Mouse (Mus musculus): ENCODE data around the gene Tectb. TPM values are rescaled to one million over a fixed set of nuclear protein-coding genes. Genes with fewer than 3 reads are reported as not detected.
"Not testable (repeated sequence)": the region's sequence is repeated elsewhere in the genome, so short reads cannot be mapped to it uniquely, and the experiment has no call there.

The Tectb gene
- total and polyA plus RNA-seq, 2 experiments from 2014 or later: 0.10 TPM

GRCm38 (mm10) chr19:55149646-55150045, 30.9 kb upstream of the Tectb start:
- H3K4me3 ChIP-seq (ENCODE audit: low read length): no peak overlapping the region
- H3K9me3 ChIP-seq (ENCODE audit: low read length): no peaks in the 10 kb centered on the region
- H3K4me1 ChIP-seq (ENCODE audit: insufficient read depth, low read length): no peaks in the 10 kb centered on the region
- ATAC-seq: no peak
- 61% methylated on average over 6 of the region's 6 CpGs for WGBS
- no peak overlapping the region for H3K4me2 ChIP-seq (ENCODE audit: low read depth, low read length)
- no peaks in the 10 kb centered on the region for H3K27me3 ChIP-seq (ENCODE audit: insufficient read depth, low read length)
- no peak overlapping the region for H3K27ac ChIP-seq
- no peak for DNase-seq (ENCODE audit: low spot score)
- TF ChIP-seq CTCF (IDR thresholded peaks at IDR 0.05; ENCODE audit: low read depth): no peak
- no peaks in the 10 kb centered on the region for H3K36me3 ChIP-seq (ENCODE audit: insufficient read depth, low read length)
- no peak overlapping the region for H3K9ac ChIP-seq (replicated peaks; ENCODE audit: low read length)

GRCm38 (mm10) chr19:55152274-55152673, 28.3 kb upstream of the Tectb start:
- H3K9ac ChIP-seq (replicated peaks; ENCODE audit: low read length); H3K27me3 ChIP-seq (ENCODE audit: insufficient read depth, low read length); H3K36me3 ChIP-seq (ENCODE audit: insufficient read depth, low read length); DNase-seq (ENCODE audit: low spot score); H3K27ac ChIP-seq; H3K4me2 ChIP-seq (ENCODE audit: low read depth, low read length); H3K9me3 ChIP-seq (ENCODE audit: low read length); H3K4me1 ChIP-seq (ENCODE audit: insufficient read depth, low read length); H3K4me3 ChIP-seq (ENCODE audit: low read length); ATAC-seq: not testable (repeated sequence)
- 75% methylated on average over 5 of the region's 6 CpGs for WGBS

DNA sequence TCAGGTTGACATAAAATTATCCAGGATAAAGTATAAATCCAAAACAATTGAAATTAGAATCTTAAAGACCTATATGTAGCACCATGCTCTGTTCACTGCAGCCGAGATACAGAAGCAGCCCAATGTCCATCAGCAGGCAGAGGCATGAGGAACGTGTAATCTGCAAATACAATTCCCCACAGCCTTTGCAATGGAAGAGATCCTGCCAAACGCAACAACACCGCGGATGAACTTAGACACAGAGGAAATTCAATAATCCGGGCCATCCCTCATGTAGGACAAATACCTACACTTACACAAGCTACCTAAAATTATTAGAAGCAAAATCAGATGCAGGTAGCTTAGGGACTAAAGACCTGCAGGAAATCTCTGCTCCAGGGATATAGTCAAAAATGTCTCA, 27.6 kb upstream of the Tectb start:
- WGBS: 93% methylated on average over 6 of the region's 6 CpGs
- no peak for TF ChIP-seq CTCF (IDR thresholded peaks at IDR 0.05; ENCODE audit: low read depth)

DNA sequence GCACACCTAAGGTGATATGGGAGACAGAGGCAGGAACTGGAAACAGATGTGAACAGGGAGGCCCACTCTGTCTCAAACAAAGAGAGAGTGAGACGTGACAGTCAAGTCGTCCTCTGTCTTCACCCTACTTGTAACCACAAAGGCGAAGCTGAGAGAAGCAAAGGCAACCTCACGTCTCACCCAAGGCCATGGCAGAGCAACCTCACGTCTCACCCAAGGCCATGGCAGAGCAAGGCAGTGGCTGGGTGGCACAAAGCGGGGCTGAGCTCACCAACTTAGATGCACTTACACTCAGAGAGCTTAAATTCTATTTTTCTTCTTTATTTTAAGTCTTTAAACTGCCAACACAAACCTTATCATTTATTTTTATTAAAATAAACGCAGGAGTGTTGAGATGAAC, 23.5 kb upstream of the Tectb start:
- no peaks in the 10 kb centered on the region for H3K4me1 ChIP-seq (ENCODE audit: insufficient read depth, low read length)
- no peaks in the 10 kb centered on the region for H3K9me3 ChIP-seq (ENCODE audit: low read length)
- H3K9ac ChIP-seq (replicated peaks; ENCODE audit: low read length): no peak overlapping the region
- no peaks in the 10 kb centered on the region for H3K36me3 ChIP-seq (ENCODE audit: insufficient read depth, low read length)
- ATAC-seq (no peak), DNase-seq (ENCODE audit: low spot score) (no peak)
- H3K27me3 ChIP-seq (ENCODE audit: insufficient read depth, low read length): no peaks in the 10 kb centered on the region
- H3K27ac ChIP-seq: no peak overlapping the region
- H3K4me3 ChIP-seq (ENCODE audit: low read length): no peak overlapping the region
- 86% methylated on average over 7 of the region's 7 CpGs for WGBS
- H3K4me2 ChIP-seq (ENCODE audit: low read depth, low read length): no peak overlapping the region
- no peak for TF ChIP-seq CTCF (IDR thresholded peaks at IDR 0.05; ENCODE audit: low read depth)

More for the DNA sequence above, 27.6 kb upstream of the Tectb start:
- Histone ChIP-seq H3K27ac (no peak overlapping the region), H3K27me3 (ENCODE audit: insufficient read depth, low read length) (no peaks in the 10 kb centered on the region), H3K9me3 (ENCODE audit: low read length) (no peaks in the 10 kb centered on the region), H3K4me1 (ENCODE audit: insufficient read depth, low read length) (no peaks in the 10 kb centered on the region), H3K4me3 (ENCODE audit: low read length) (no peak overlapping the region), H3K9ac (replicated peaks; ENCODE audit: low read length) (no peak overlapping the region), H3K4me2 (ENCODE audit: low read depth, low read length) (no peak overlapping the region), H3K36me3 (ENCODE audit: insufficient read depth, low read length) (no peaks in the 10 kb centered on the region)
- ATAC-seq: no peak
- no peak for DNase-seq (ENCODE audit: low spot score)

DNA sequence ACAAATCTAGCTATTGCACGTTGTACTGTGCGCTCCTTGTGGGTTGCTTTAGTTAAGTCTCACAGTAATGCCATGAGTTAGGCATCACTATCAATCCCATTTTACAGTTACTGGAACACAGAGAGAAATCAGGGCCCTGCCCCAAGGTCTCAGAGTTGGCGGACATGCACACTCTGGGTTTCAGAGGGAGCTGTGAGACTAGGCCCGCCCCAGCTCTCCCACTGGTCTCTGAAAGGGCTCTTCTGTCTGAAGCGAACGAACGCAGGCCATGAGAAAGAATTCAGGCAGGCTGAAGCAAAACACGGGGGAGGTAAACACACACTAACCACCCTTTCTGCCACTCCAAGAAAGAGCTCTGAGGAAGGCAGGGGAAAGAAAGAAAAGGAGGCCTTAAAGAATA, 21.9 kb upstream of the Tectb start:
- no peak for TF ChIP-seq CTCF (IDR thresholded peaks at IDR 0.05; ENCODE audit: low read depth)
- Histone ChIP-seq H3K27me3 (ENCODE audit: insufficient read depth, low read length) (no peaks in the 10 kb centered on the region), H3K4me1 (ENCODE audit: insufficient read depth, low read length) (no peaks in the 10 kb centered on the region), H3K27ac (no peak overlapping the region; the same call in 1 of the 2 replicates), H3K36me3 (ENCODE audit: insufficient read depth, low read length) (no peaks in the 10 kb centered on the region), H3K9ac (replicated peaks; ENCODE audit: low read length) (no peak overlapping the region), H3K4me2 (ENCODE audit: low read depth, low read length) (no peak overlapping the region), H3K9me3 (ENCODE audit: low read length) (0 out of 2 replicates have a peak, but pooled peaks cover 3% of the 10 kb centered on the region), H3K4me3 (ENCODE audit: low read length) (no peak overlapping the region)
- DNase-seq (ENCODE audit: low spot score): no peak
- ATAC-seq: no peak
- 50% methylated on average over 8 of the region's 8 CpGs for WGBS

- WGBS: 82% methylated on average over 6 of the region's 6 CpGs
Measured at GRCm38 (mm10) chr19:55159826-55160225, 20.7 kb upstream of the Tectb start.

DNA sequence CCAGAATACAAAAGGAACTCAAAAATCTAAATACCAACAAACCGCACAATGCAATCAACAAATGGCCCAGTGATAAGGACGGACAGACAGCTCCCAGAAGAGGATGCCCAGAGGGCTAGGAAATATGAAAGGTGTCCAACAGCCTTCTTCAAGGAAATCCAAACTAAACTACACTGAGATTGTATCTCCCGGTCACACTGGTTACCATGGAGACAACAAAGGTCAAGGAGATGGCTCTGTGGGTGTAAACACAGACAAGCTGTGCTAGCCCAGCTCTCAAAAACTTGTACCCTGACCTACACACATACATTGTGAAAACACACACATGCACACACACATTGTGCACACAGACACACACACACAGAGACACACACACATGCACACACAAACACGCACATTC, 18.3 kb upstream of the Tectb start:
- WGBS: 72% methylated on average over 4 of the region's 4 CpGs

More at GRCm38 (mm10) chr19:55159826-55160225, 20.7 kb upstream of the Tectb start:
- DNase-seq (ENCODE audit: low spot score): no peak
- H3K4me3 ChIP-seq (ENCODE audit: low read length): no peak overlapping the region
- H3K9me3 ChIP-seq (ENCODE audit: low read length): 0 out of 2 replicates have a peak, but pooled peaks cover 3% of the 10 kb centered on the region
- H3K4me1 ChIP-seq (ENCODE audit: insufficient read depth, low read length): no peaks in the 10 kb centered on the region
- H3K4me2 ChIP-seq (ENCODE audit: low read depth, low read length): no peak overlapping the region
- no peak for TF ChIP-seq CTCF (IDR thresholded peaks at IDR 0.05; ENCODE audit: low read depth)
- H3K27ac ChIP-seq: no peak overlapping the region
- no peaks in the 10 kb centered on the region for H3K27me3 ChIP-seq (ENCODE audit: insufficient read depth, low read length)
- no peak for ATAC-seq
- no peaks in the 10 kb centered on the region for H3K36me3 ChIP-seq (ENCODE audit: insufficient read depth, low read length)
- no peak overlapping the region for H3K9ac ChIP-seq (replicated peaks; ENCODE audit: low read length)

More for the DNA sequence above, 18.3 kb upstream of the Tectb start:
- TF ChIP-seq CTCF (IDR thresholded peaks at IDR 0.05; ENCODE audit: low read depth): no peak
- no peaks in the 10 kb centered on the region for H3K4me1 ChIP-seq (ENCODE audit: insufficient read depth, low read length)
- ATAC-seq: no peak
- H3K4me3 ChIP-seq (ENCODE audit: low read length): no peak overlapping the region
- H3K4me2 ChIP-seq (ENCODE audit: low read depth, low read length): no peak overlapping the region
- no peaks in the 10 kb centered on the region for H3K36me3 ChIP-seq (ENCODE audit: insufficient read depth, low read length)
- no peaks in the 10 kb centered on the region for H3K27me3 ChIP-seq (ENCODE audit: insufficient read depth, low read length)
- 0 out of 2 replicates have a peak, but pooled peaks cover 3% of the 10 kb centered on the region for H3K9me3 ChIP-seq (ENCODE audit: low read length)
- H3K27ac ChIP-seq: no peak overlapping the region
- no peak overlapping the region for H3K9ac ChIP-seq (replicated peaks; ENCODE audit: low read length)
- DNase-seq (ENCODE audit: low spot score): no peak
